In genomic region chr2:70573544-70574210, GRCm38 (mm10) we compare ENCODE assay signal across 24 mouse cellular contexts. TPM values are rescaled to one million over a fixed set of nuclear protein-coding genes. Genes with fewer than 3 reads are reported as not detected.
DNase-seq lines count a peak whose midpoint lies in the region; ATAC-seq and TF ChIP-seq lines count a peak whose summit lies in the region.
"Had no signal": no experiment of that assay in that cellular context is flagged by ENCODE, and none has a peak within 500 bp of the region (broad histone marks: within the 10 kb centered on the region; RNA-seq: fewer than 3 reads in every experiment).

No protein-coding gene starts in this region.

- peaks cover 20% of the 10 kb centered on the region for H3K27me3 ChIP-seq in forebrain, postnatal 0 days (ENCODE audit: insufficient read depth, low read length)
- H3K27me3 ChIP-seq in forebrain, embryonic 16.5 days (replicated peaks; ENCODE audit: control insufficient read depth, insufficient read depth, low read length): peaks cover 31% of the 10 kb centered on the region
- H3K27me3 ChIP-seq in kidney, embryonic 15.5 days: peaks cover 42% of the 10 kb centered on the region
- peaks cover 7% of the 10 kb centered on the region; the same call in 1 of the 2 replicates for H3K27me3 ChIP-seq in midbrain, postnatal 0 days (ENCODE audit: insufficient read depth, low read length)
- H3K27me3 ChIP-seq in midbrain, embryonic 13.5 days: peaks cover 53% of the 10 kb centered on the region

- TF ChIP-seq CTCF in forebrain, postnatal 0 days (IDR thresholded peaks at IDR 0.05; ENCODE audit: low read depth): 0 out of 2 replicates have a peak, but pooled peaks have one; percentile 22
- 0 out of 2 replicates have a peak, but pooled peaks have one; percentile 21 for TF ChIP-seq CTCF in midbrain, postnatal 0 days (IDR thresholded peaks at IDR 0.05)
- TF ChIP-seq CTCF in olfactory bulb, adult 2 months (IDR thresholded peaks at IDR 0.05; ENCODE audit: insufficient read depth, low read depth, low read length): no peak

- no peak overlapping the region for H3K27ac ChIP-seq in forebrain, postnatal 0 days (ENCODE audit: low read depth, low read length)
- no peak overlapping the region for H3K27ac ChIP-seq in forebrain, embryonic 16.5 days (ENCODE audit: low read length)
- H3K27ac ChIP-seq in kidney, embryonic 15.5 days: no peak overlapping the region
- no peak overlapping the region for H3K27ac ChIP-seq in midbrain, postnatal 0 days (ENCODE audit: low read depth, low read length)
- no peak overlapping the region for H3K27ac ChIP-seq in midbrain, embryonic 13.5 days
- H3K27ac ChIP-seq in olfactory bulb, adult 2 months (ENCODE audit: insufficient read depth, low read depth, low read length): no peak overlapping the region; the same call in 1 of the 2 replicates
- H3K27ac ChIP-seq: embryonic facial prominence, embryonic 15.5 days; forebrain, embryonic 10.5 days; heart, adult 2 months; hindbrain, embryonic 10.5 days; hindbrain, embryonic 15.5 days had no signal

- DNase-seq in forebrain, postnatal 0 days: no peak
- peak; percentile 38 for DNase-seq in kidney, adult 9 months
- DNase-seq in midbrain, postnatal 0 days (ENCODE audit: low spot score): no peak
- DNase-seq: adrenal gland, postnatal 10 days; B cell, adult 2 months; cerebellum, adult 11 months; cerebellum, adult 8-10 months; embryo, embryonic 11 days; gastrocnemius, postnatal 10 days; heart, adult 2 months had no signal

- H3K9ac ChIP-seq in forebrain, postnatal 0 days: no peak overlapping the region
- H3K9ac ChIP-seq in forebrain, embryonic 16.5 days (replicated peaks; ENCODE audit: low read depth, low read length): no peak overlapping the region
- H3K9ac ChIP-seq in kidney, embryonic 15.5 days: no peak overlapping the region
- no peak overlapping the region for H3K9ac ChIP-seq in midbrain, postnatal 0 days (replicated peaks; ENCODE audit: low read length, poor library complexity, severe bottlenecking)
- H3K9ac ChIP-seq in midbrain, embryonic 13.5 days (replicated peaks): no peak overlapping the region
- H3K9ac ChIP-seq: embryonic facial prominence, embryonic 15.5 days; heart, embryonic 12.5 days; hindbrain, embryonic 15.5 days had no signal

- no peaks in the 10 kb centered on the region; the same call in 1 of the 2 replicates for H3K36me3 ChIP-seq in forebrain, postnatal 0 days (ENCODE audit: insufficient read depth)
- H3K36me3 ChIP-seq in forebrain, embryonic 16.5 days (ENCODE audit: control insufficient read depth, insufficient read depth): 0 out of 2 replicates have a peak, but pooled peaks cover 3% of the 10 kb centered on the region
- no peaks in the 10 kb centered on the region for H3K36me3 ChIP-seq in kidney, embryonic 15.5 days
- H3K36me3 ChIP-seq in midbrain, postnatal 0 days (ENCODE audit: insufficient read depth, low read length): no peaks in the 10 kb centered on the region
- H3K36me3 ChIP-seq in midbrain, embryonic 13.5 days: peaks cover 13% of the 10 kb centered on the region
- H3K36me3 ChIP-seq: embryonic facial prominence, embryonic 15.5 days; forebrain, embryonic 10.5 days; heart, embryonic 12.5 days; hindbrain, embryonic 10.5 days had no signal

- no peak overlapping the region for H3K4me3 ChIP-seq in forebrain, postnatal 0 days (ENCODE audit: low read depth, low read length)
- no peak overlapping the region for H3K4me3 ChIP-seq in forebrain, embryonic 16.5 days (replicated peaks; ENCODE audit: low read length)
- H3K4me3 ChIP-seq in kidney, embryonic 15.5 days (replicated peaks): no peak overlapping the region
- H3K4me3 ChIP-seq in midbrain, postnatal 0 days (ENCODE audit: low read depth, low read length): no peak overlapping the region
- no peak overlapping the region for H3K4me3 ChIP-seq in midbrain, embryonic 13.5 days (replicated peaks)
- peak overlapping the region; percentile 6; the same call in 1 of the 2 replicates for H3K4me3 ChIP-seq in olfactory bulb, adult 2 months (ENCODE audit: insufficient read depth, low read depth, low read length)
- H3K4me3 ChIP-seq: embryonic facial prominence, embryonic 15.5 days; erythroblast, embryonic 14.5 days; forebrain, embryonic 10.5 days; heart, adult 2 months; heart, embryonic 12.5 days; hindbrain, embryonic 10.5 days; hindbrain, embryonic 15.5 days had no signal

- ATAC-seq in forebrain, postnatal 0 days: no peak
- ATAC-seq in forebrain, embryonic 16.5 days: no peak
- no peak for ATAC-seq in kidney, embryonic 15.5 days (replicated peaks; ENCODE audit: low FRiP score)
- ATAC-seq in midbrain, postnatal 0 days (ENCODE audit: low FRiP score): no peak
- no peak for ATAC-seq in midbrain, embryonic 13.5 days
- no peak for ATAC-seq in inflammation-experienced regulatory T-cells, adult 6 months
- ATAC-seq: CD4-positive, CD25-positive, alpha-beta regulatory T cell, adult 4 months; forebrain, embryonic 14.5 days had no signal

- TF ChIP-seq POLR2A in olfactory bulb, adult 2 months (IDR thresholded peaks at IDR 0.05; ENCODE audit: insufficient read depth, low read depth, low read length): 0 out of 2 replicates have a peak, but pooled peaks have one; percentile 23

- peaks cover 2% of the 10 kb centered on the region for H3K4me1 ChIP-seq in forebrain, postnatal 0 days (ENCODE audit: insufficient read depth)
- H3K4me1 ChIP-seq in forebrain, embryonic 16.5 days (replicated peaks; ENCODE audit: control insufficient read depth, insufficient read depth, low read length): peaks cover 8% of the 10 kb centered on the region
- peaks cover 9% of the 10 kb centered on the region for H3K4me1 ChIP-seq in kidney, embryonic 15.5 days
- no peaks in the 10 kb centered on the region for H3K4me1 ChIP-seq in midbrain, postnatal 0 days (ENCODE audit: insufficient read depth, low read length)
- peaks cover 15% of the 10 kb centered on the region for H3K4me1 ChIP-seq in midbrain, embryonic 13.5 days (replicated peaks)
- H3K4me1 ChIP-seq in olfactory bulb, adult 2 months (ENCODE audit: control insufficient read depth, insufficient read depth, low read length): peaks cover 36% of the 10 kb centered on the region

- 75% methylated on average over 8 of the region's 8 CpGs for WGBS in forebrain, postnatal 0 days
- 73% methylated on average over 8 of the region's 8 CpGs for WGBS in forebrain, embryonic 16.5 days
- WGBS in kidney, embryonic 15.5 days: 68% methylated on average over 8 of the region's 8 CpGs
- WGBS in midbrain, postnatal 0 days: 80% methylated on average over 8 of the region's 8 CpGs
- WGBS in midbrain, embryonic 13.5 days: 82% methylated on average over 8 of the region's 8 CpGs
- WGBS in olfactory bulb, adult 2 months: 33% methylated on average over 8 of the region's 8 CpGs

- no peak overlapping the region for H3K4me2 ChIP-seq in forebrain, postnatal 0 days (ENCODE audit: low read depth)
- no peak overlapping the region for H3K4me2 ChIP-seq in forebrain, embryonic 16.5 days (ENCODE audit: low read length)
- H3K4me2 ChIP-seq in kidney, embryonic 15.5 days: no peak overlapping the region
- no peak overlapping the region for H3K4me2 ChIP-seq in midbrain, postnatal 0 days (ENCODE audit: low read depth, low read length, poor library complexity, severe bottlenecking)
- H3K4me2 ChIP-seq in midbrain, embryonic 13.5 days (replicated peaks): no peak overlapping the region
- H3K4me2 ChIP-seq: embryonic facial prominence, embryonic 15.5 days; heart, embryonic 12.5 days; hindbrain, embryonic 15.5 days had no signal

- H3K9me3 ChIP-seq in forebrain, postnatal 0 days (ENCODE audit: low read length): no peaks in the 10 kb centered on the region
- H3K9me3 ChIP-seq in forebrain, embryonic 16.5 days (ENCODE audit: control insufficient read depth, low read length): no peaks in the 10 kb centered on the region
- H3K9me3 ChIP-seq in kidney, embryonic 15.5 days (replicated peaks): no peaks in the 10 kb centered on the region
- no peaks in the 10 kb centered on the region for H3K9me3 ChIP-seq in midbrain, postnatal 0 days (ENCODE audit: low read length)
- no peaks in the 10 kb centered on the region for H3K9me3 ChIP-seq in midbrain, embryonic 13.5 days
- H3K9me3 ChIP-seq: embryonic facial prominence, embryonic 15.5 days; forebrain, embryonic 10.5 days; heart, embryonic 12.5 days; hindbrain, embryonic 10.5 days; hindbrain, embryonic 15.5 days had no signal

RNA-seq across cellular contexts. Expression of gene Gad1, which starts 20.8 kb away (rescaled TPM):
- total RNA-seq in forebrain, postnatal 0 days (2014; rRNA removed): 94.7 and 135 TPM in 2 replicates
- 89.5 and 122 TPM in 2 replicates for polyA plus RNA-seq in forebrain, postnatal 0 days (2015; fragmentation: Nextera tagmentation; extraction: Ambion mirVana)
- polyA plus RNA-seq in forebrain, embryonic 16.5 days (2015; fragmentation: Nextera tagmentation; extraction: Ambion mirVana): 77.5 and 96.0 TPM in 2 replicates
- polyA plus RNA-seq in kidney, embryonic 15.5 days (2015; fragmentation: Nextera tagmentation; extraction: Ambion mirVana): 0.23 and 0.36 TPM in 2 replicates
- total RNA-seq in midbrain, postnatal 0 days (2014; rRNA removed): 154 and 181 TPM in 2 replicates
- polyA plus RNA-seq in midbrain, postnatal 0 days (2015; fragmentation: Nextera tagmentation; extraction: Ambion mirVana): 160 and 176 TPM in 2 replicates
- 60.2 and 63.2 TPM in 2 replicates for polyA plus RNA-seq in midbrain, embryonic 13.5 days (2015; fragmentation: Nextera tagmentation; extraction: Ambion mirVana)
- 475 and 527 TPM in 2 replicates for polyA plus RNA-seq in olfactory bulb, adult 2 months (2012; ENCODE audit: insufficient read depth, insufficient read length, low replicate concordance, missing spikeins)
- under 1 TPM in 2 of 3 experiments, not detected in 1; 0.25 to 0.35 TPM for polyA plus RNA-seq in inflammation-experienced regulatory T-cells, adult 6 months (2017; shearing (Covaris generic))
- total RNA-seq: common myeloid progenitor, adult 5-6 weeks had no signal
- polyA plus RNA-seq: erythroblast, embryonic 14.5 days had no signal

Comparison
In these comparisons a context has a peak if more than half of its experiments do, and no peak if none do; other contexts are left out.
1. RNA of gene Gad1, which starts 20.8 kb away (polyA plus RNA-seq): 475 to 527 TPM in olfactory bulb, adult 2 months, 160 to 176 TPM in midbrain, postnatal 0 days, 89.5 to 122 TPM in forebrain, postnatal 0 days, 77.5 to 96.0 TPM in forebrain, embryonic 16.5 days and 60.2 to 63.2 TPM in midbrain, embryonic 13.5 days; 0.25 to 0.35 TPM in inflammation-experienced regulatory T-cells, adult 6 months and 0.23 to 0.36 TPM in kidney, embryonic 15.5 days; every median in the first group is over 10 times any median in the second.